Mouse (Mus musculus) intestine, embryonic 15.5 days (tissue): ENCODE data around the gene AY074887. TPM values are rescaled to one million over a fixed set of nuclear protein-coding genes. Genes with fewer than 3 reads are reported as not detected.

Experiments
- ATAC-seq: fragments of 200-750 bp; cut with Nextera tagmentation; 2 replicates; pipeline ENCODE4 v1.8.0; 2017; ENCODE audit warnings: moderate TSS enrichment, moderate library complexity
- H3K27ac ChIP-seq: fragments of 300-500 bp; sonication (generic); 2 replicates; pipeline ENCODE4 v1.5.1; 2015; ENCODE audit warnings: mild to moderate bottlenecking, inconsistent platforms
- H3K27me3 ChIP-seq: fragments of 300-500 bp; sonication (generic); replicated peaks from 2 replicates; pipeline ENCODE4 v1.6.1; 2015; ENCODE audit warnings: inconsistent platforms
- H3K36me3 ChIP-seq: fragments of 300-500 bp; sonication (generic); 2 replicates; pipeline ENCODE4 v1.6.1; 2015; ENCODE audit warnings: inconsistent platforms
- H3K4me1 ChIP-seq: fragments of 300-500 bp; sonication (generic); replicated peaks from 2 replicates; pipeline ENCODE4 v1.6.1; 2015; ENCODE audit warnings: inconsistent platforms
- H3K4me2 ChIP-seq: fragments of 300-500 bp; sonication (generic); replicated peaks from 2 replicates; pipeline ENCODE4 v1.6.1; 2015; ENCODE audit warnings: mild to moderate bottlenecking, inconsistent platforms
- H3K4me3 ChIP-seq: fragments of 300-500 bp; sonication (generic); replicated peaks from 2 replicates; pipeline ENCODE4 v1.5.1; 2015; ENCODE audit warnings: inconsistent platforms
- H3K9ac ChIP-seq: fragments of 300-500 bp; sonication (generic); 2 replicates; pipeline ENCODE4 v1.6.1; 2015; ENCODE audit warnings: inconsistent platforms
- H3K9me3 ChIP-seq: fragments of 300-500 bp; sonication (generic); 2 replicates; pipeline ENCODE4 v1.6.1; 2016; ENCODE audit warnings: inconsistent platforms
- WGBS: fragments of 180-500 bp; shearing (Covaris S2); methylation state at CpG from one replicate; pipeline ENCODE4 v1.1.7; 2015; 5-methylcytosine and 5-hydroxymethylcytosine counted together
- polyA plus RNA-seq: library from polyadenylated mRNA; unstranded; fragments of >200 nt; fragmentation: Nextera tagmentation; extraction: Ambion mirVana; gene quantifications from 2 replicates; pipeline ENCODE4 v1.2.1, GENCODE M21; 2015

The AY074887 gene
- polyA plus RNA-seq, 1 experiment from 2014 or later = 1.0 TPM

DNA sequence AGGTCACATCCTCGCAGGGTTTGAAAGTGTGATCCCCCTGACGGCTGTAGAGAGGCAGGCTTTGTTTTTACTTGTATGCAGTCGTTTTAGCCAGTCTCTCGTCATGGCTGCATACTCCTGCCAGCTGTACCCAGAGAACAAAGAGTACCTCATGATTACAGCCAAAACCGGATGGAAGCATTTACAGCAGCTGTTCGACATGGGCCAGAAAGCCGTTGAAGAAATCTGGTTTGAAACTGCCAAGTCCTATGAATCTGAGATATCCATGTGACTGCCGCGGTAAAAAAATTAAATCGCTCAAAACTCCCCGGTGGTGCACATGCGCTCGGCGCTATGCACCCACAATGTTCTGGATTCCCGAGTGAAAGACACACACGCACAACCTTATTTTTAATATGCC is 4.5 kb downstream of the AY074887 start:
- Histone ChIP-seq H3K27ac (no peak overlapping the region), H3K27me3 (no peaks in the 10 kb centered on the region), H3K4me2 (no peak overlapping the region), H3K36me3 (no peaks in the 10 kb centered on the region), H3K9me3 (no peaks in the 10 kb centered on the region), H3K9ac (no peak overlapping the region), H3K4me3 (no peak overlapping the region), H3K4me1 (no peaks in the 10 kb centered on the region)
- WGBS = 74% methylated on average over 16 of the region's 16 CpGs
- ATAC-seq = no peak

DNA sequence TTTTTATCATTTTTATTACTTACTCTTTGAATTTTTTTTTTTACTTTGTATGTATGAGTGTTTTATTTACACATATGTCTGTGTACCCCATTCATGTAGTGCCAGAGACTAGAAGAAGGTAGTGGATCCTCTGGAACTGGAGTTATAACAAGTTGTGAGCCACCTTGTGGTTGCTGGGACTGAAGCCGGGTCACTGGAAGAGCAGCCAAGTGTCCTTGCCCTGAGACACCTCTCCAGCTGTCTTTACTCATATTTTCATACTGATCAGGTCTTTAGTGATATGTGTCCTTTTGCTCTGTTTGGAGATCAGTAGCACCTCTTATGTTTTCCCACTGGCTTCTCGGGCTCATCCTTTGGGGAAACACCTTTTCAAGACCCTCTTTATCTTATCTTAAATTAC is 6.3 kb downstream of the AY074887 start:
- Histone ChIP-seq H3K9me3 (no peaks in the 10 kb centered on the region), H3K4me2 (no peak overlapping the region), H3K4me1 (no peaks in the 10 kb centered on the region), H3K36me3 (no peaks in the 10 kb centered on the region), H3K27ac (no peak overlapping the region), H3K4me3 (no peak overlapping the region), H3K9ac (no peak overlapping the region), H3K27me3 (no peaks in the 10 kb centered on the region)
- ATAC-seq = no peak
- 64% methylated on average over 2 of the region's 2 CpGs for WGBS

DNA sequence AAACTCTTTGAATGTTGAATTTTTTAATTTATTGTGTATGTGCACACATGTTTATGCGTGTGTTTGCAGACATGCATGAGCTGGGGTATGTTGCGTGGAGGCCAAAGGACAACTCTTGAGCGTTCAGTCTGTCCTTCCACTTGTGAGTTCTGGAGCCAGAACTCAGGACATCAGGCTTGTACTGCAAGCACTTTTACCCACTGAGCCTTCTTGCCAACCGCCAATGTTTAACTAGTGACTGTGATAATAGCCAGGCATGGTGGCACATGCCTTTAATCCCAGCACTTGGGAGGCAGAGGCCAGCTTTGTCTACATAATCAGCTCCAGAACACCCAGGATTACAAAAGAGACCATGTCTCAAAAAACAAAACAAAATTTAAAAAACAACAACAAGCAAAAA is 8.7 kb downstream of the AY074887 start:
- Histone ChIP-seq H3K4me2 (no peak overlapping the region), H3K9me3 (no peaks in the 10 kb centered on the region), H3K9ac (no peak overlapping the region), H3K4me3 (no peak overlapping the region), H3K4me1 (no peaks in the 10 kb centered on the region), H3K27ac (no peak overlapping the region), H3K36me3 (no peaks in the 10 kb centered on the region), H3K27me3 (no peaks in the 10 kb centered on the region)
- 88% methylated on average over 4 of the region's 4 CpGs for WGBS
- no peak for ATAC-seq

GRCm38 (mm10) chr9:54932379-54932778 is 18.4 kb downstream of the AY074887 start:
- Histone ChIP-seq H3K4me1 (no peaks in the 10 kb centered on the region), H3K27ac (no peak overlapping the region), H3K9me3 (no peaks in the 10 kb centered on the region), H3K36me3 (no peaks in the 10 kb centered on the region), H3K27me3 (no peaks in the 10 kb centered on the region), H3K4me2 (no peak overlapping the region), H3K9ac (no peak overlapping the region), H3K4me3 (no peak overlapping the region)
- ATAC-seq = no peak
- WGBS = 60% methylated on average over 2 of the region's 2 CpGs

DNA sequence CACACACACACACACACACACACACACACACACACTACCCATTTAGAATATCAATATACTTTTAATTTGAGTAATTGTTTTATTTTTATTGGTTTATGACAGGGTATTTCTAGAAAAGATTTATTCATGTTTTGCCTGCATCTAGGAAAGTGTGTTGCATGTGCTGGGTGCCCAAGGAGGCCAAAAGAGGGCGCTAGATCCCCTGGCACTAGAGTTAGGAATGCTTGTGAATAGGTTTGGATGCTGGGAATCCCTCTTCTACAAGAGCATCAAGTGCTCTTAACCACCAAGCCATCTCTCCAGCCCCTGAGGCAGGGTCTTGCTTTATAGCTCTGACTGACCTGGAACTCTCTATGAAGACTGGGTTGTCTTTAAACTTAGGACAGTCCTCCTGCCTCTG is 19.0 kb downstream of the AY074887 start:
- no peaks in the 10 kb centered on the region for H3K4me1 ChIP-seq

GRCm38 (mm10) chr9:54930741-54931140 is 20.1 kb downstream of the AY074887 start:
- Histone ChIP-seq H3K4me1 (no peaks in the 10 kb centered on the region), H3K27me3 (no peaks in the 10 kb centered on the region), H3K4me2 (no peak overlapping the region), H3K9ac (no peak overlapping the region), H3K36me3 (no peaks in the 10 kb centered on the region), H3K27ac (no peak overlapping the region), H3K9me3 (no peaks in the 10 kb centered on the region), H3K4me3 (no peak overlapping the region)
- no peak for ATAC-seq
- 86% methylated on average over 1 of the region's 1 CpGs for WGBS

More for the DNA sequence above, 19.0 kb downstream of the AY074887 start:
- no peak overlapping the region for H3K4me2 ChIP-seq
- no peak overlapping the region for H3K4me3 ChIP-seq
- no peak overlapping the region for H3K9ac ChIP-seq
- 4% methylated on average over 1 of the region's 1 CpGs for WGBS
- no peaks in the 10 kb centered on the region for H3K36me3 ChIP-seq
- H3K9me3 ChIP-seq = no peaks in the 10 kb centered on the region
- ATAC-seq = no peak
- H3K27ac ChIP-seq = no peak overlapping the region
- no peaks in the 10 kb centered on the region for H3K27me3 ChIP-seq

DNA sequence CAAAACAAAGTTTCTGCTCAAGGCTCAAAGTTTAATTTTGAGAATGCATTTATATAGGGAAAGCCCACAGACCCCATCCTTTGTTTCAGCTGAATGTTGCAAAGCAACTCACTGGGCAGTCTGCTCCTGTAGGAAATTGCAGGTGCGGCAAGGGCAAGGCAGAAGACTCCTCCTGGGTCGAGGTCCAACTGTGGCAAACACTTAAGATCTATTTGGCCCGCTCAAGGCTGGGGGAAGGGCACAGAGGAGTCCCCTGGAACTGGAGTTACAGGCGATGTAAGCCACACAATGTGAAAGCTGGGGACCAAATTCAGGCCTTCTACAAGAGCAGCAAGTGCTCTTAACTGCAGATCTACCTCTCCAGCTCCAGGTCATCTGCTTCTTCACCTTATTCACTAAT is 30.9 kb downstream of the AY074887 start:
- Histone ChIP-seq H3K4me2 (no peak overlapping the region), H3K4me3 (no peak overlapping the region), H3K4me1 (no peaks in the 10 kb centered on the region), H3K36me3 (no peaks in the 10 kb centered on the region), H3K27me3 (no peaks in the 10 kb centered on the region), H3K9me3 (no peaks in the 10 kb centered on the region), H3K9ac (no peak overlapping the region), H3K27ac (no peak overlapping the region)
- WGBS = 54% methylated on average over 4 of the region's 4 CpGs
- no peak for ATAC-seq

DNA sequence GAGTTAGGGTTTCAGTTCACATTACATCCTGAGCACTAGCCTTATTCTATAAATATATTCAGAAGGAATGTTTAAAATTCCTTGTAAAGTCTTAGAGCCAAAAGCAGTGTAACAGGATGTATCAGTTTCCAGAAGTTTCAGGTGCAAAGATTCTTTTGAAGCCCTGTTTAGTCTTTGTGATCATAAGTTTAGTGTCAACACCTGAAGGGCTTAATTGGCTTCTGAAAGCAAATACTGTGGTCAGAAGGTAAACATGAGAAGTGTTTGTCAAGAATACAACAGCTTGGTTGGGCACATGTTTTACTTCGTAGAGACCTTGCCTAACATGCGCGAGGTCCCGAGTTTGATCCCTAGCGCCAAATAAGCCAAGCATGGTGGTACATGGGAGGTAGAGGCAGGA is 32.0 kb downstream of the AY074887 start:
- no peak for ATAC-seq
- H3K4me1 ChIP-seq = no peaks in the 10 kb centered on the region
- no peak overlapping the region for H3K27ac ChIP-seq
- H3K4me3 ChIP-seq = no peak overlapping the region
- H3K9me3 ChIP-seq = no peaks in the 10 kb centered on the region
- WGBS = 84% methylated on average over 5 of the region's 5 CpGs
- no peak overlapping the region for H3K9ac ChIP-seq
- H3K36me3 ChIP-seq = no peaks in the 10 kb centered on the region
- H3K4me2 ChIP-seq = no peak overlapping the region
- H3K27me3 ChIP-seq = no peaks in the 10 kb centered on the region

- Histone ChIP-seq H3K4me2 (no peak overlapping the region), H3K27me3 (no peaks in the 10 kb centered on the region), H3K4me3 (no peak overlapping the region), H3K9ac (no peak overlapping the region), H3K9me3 (no peaks in the 10 kb centered on the region), H3K36me3 (no peaks in the 10 kb centered on the region), H3K4me1 (no peaks in the 10 kb centered on the region), H3K27ac (no peak overlapping the region)
- 75% methylated on average over 2 of the region's 2 CpGs for WGBS
- ATAC-seq = no peak
Measured at GRCm38 (mm10) chr9:54918191-54918590, 32.6 kb downstream of the AY074887 start.

DNA sequence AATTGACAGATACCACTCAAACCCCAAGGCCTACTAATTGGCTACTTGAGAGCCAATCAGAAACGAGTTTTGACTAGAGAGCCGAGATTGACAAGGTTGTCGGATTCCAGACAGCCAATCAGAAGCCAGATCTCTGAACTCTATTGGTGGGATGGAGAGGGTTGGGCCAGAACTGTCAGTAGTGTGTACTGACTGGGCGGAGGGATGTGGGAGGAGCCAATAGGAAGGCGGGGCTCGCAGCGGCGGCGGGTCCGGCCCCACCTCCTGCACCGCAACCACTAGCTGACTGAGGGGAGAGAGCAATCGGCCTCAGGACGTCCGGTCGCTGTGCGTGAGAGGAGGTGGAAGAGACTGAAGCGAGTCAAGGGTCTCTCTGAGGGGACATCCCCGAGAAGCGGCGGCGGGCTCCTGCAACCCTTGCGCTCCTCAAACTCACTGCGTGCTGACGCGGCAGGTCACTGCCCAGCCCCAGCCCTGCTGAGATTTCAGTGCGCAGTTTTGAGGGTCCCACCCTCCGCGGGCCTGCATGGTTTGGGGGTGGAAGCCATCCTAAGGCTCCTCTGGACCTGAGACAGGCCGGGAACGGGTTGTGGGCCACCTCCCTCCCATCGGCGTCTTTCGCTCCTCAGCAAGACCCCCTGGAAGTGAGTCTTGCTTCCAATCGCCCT is 33.7 kb downstream of the AY074887 start, which contains the start of gene Hykk:
Hykk (plus strand) TSS at position 274 of the 668 bp plus-strand sequence.
- no peaks in the 10 kb centered on the region for H3K36me3 ChIP-seq
- H3K4me3 ChIP-seq = peak within 1 kb of the TSS; percentile 67
- no peaks in the 10 kb centered on the region for H3K27me3 ChIP-seq
- under 1% methylated on average over 34 of the region's 34 CpGs for WGBS
- H3K4me1 ChIP-seq = no peaks in the 10 kb centered on the region
- ATAC-seq = peak; percentile 99
- H3K4me2 ChIP-seq = peak within 1 kb of the TSS; percentile 84
- no peaks in the 10 kb centered on the region for H3K9me3 ChIP-seq
- peak within 1 kb of the TSS; percentile 67 for H3K27ac ChIP-seq
- peak within 1 kb of the TSS; percentile 63 for H3K9ac ChIP-seq

DNA sequence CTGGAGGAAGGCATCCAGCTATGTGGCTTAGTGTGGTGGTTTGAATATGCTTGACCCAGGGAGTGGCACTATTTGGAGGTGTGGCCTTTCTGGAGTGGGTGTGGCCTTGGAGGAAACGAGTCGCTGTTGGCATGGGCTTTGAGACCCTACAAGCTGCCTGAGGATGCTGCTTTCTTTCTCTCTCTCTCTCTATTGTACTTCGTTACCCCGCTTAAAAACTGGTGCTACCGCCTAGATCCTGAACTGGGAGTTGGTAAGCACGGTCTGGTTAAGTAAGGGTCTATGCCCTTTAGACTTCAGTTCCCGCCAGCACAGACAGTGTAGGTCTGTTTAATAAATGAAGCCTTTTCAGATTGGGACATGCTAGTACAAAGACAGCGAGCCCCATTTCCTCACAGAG is 34.4 kb downstream of the AY074887 start:
- H3K4me3 ChIP-seq = 0 out of 2 replicates have a peak overlapping the region, but pooled peaks have one; percentile 67
- ATAC-seq = peak; percentile 8

GRCm38 (mm10) chr9:54915576-54915975 is 35.2 kb downstream of the AY074887 start:
- H3K27me3 ChIP-seq = no peaks in the 10 kb centered on the region
- H3K4me2 ChIP-seq = no peak overlapping the region
- no peaks in the 10 kb centered on the region for H3K9me3 ChIP-seq
- H3K4me3 ChIP-seq = no peak overlapping the region
- no peak for ATAC-seq
- no peak overlapping the region for H3K9ac ChIP-seq
- H3K36me3 ChIP-seq = no peaks in the 10 kb centered on the region
- no peak overlapping the region for H3K27ac ChIP-seq
- no peaks in the 10 kb centered on the region for H3K4me1 ChIP-seq
- 61% methylated on average over 7 of the region's 7 CpGs for WGBS

More for the DNA sequence above, 34.4 kb downstream of the AY074887 start:
- Histone ChIP-seq H3K4me2 (peak overlapping the region; percentile 84), H3K36me3 (no peaks in the 10 kb centered on the region), H3K9me3 (no peaks in the 10 kb centered on the region), H3K4me1 (no peaks in the 10 kb centered on the region), H3K27ac (no peak overlapping the region), H3K9ac (no peak overlapping the region), H3K27me3 (no peaks in the 10 kb centered on the region)
- WGBS = 79% methylated on average over 8 of the region's 8 CpGs

- Histone ChIP-seq H3K4me2 (no peak overlapping the region), H3K9ac (no peak overlapping the region), H3K36me3 (peaks cover 12% of the 10 kb centered on the region), H3K27ac (no peak overlapping the region), H3K4me3 (no peak overlapping the region), H3K9me3 (no peaks in the 10 kb centered on the region), H3K27me3 (no peaks in the 10 kb centered on the region), H3K4me1 (no peaks in the 10 kb centered on the region)
- ATAC-seq = no peak
- WGBS = 66% methylated on average over 5 of the region's 5 CpGs
Measured at GRCm38 (mm10) chr9:54909446-54909845, 41.4 kb downstream of the AY074887 start.
